Mouse (Mus musculus): Measurements from ENCODE around the gene Hpcal1.
A peak's percentile ranks its signal among the peaks of the same experiment; 100 is the strongest.
"Not testable (repeated sequence)": the region's sequence is repeated elsewhere in the genome, so short reads cannot be mapped to it uniquely, and the experiment has no call there.

Gene Hpcal1

GRCm38 (mm10) chr12:17741637-17742364 is 51.1 kb downstream of the Hpcal1 start:
- DNase-seq (ENCODE audit: low spot score in 2 of 2) = peak in 1 of 2 experiments; percentile 32

DNA sequence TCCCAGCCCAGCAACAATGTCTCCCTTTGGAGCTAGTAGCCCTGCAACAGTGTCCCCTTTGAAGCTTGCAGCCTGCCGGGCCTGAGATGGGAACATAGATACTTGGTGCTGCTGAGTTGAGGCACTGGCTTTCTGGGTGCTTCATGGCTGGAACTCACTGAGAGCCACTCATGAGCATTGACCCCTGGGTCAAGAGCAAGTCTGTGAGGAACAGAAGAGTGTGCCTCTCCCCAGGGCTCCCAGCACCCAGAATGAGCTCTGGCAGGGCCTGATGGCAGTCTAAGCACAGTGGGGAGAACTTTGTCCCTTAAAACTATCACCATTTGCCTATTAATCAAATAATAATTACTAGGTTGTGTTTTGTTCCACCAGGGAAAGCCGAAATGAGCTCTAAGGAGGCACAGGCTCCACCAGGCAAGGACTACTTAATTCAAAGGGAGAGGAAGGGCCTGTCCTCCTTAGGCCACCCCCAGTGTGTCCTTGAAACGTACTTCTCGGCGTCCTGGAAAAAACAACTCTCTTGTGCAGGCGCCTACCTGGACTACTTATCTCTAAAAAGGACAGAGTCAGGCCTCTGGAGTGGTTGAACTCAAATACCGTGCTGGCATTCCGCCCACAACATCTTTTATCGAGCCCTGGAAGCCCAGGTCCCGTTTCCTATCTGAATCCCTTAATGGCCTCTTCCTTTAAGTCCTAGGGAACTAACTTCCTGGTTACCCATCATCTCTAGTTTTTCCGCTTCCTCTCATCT is 52.1 kb downstream of the Hpcal1 start:
- DNase-seq (ENCODE audit: low spot score in 2 of 2) = no peak

DNA sequence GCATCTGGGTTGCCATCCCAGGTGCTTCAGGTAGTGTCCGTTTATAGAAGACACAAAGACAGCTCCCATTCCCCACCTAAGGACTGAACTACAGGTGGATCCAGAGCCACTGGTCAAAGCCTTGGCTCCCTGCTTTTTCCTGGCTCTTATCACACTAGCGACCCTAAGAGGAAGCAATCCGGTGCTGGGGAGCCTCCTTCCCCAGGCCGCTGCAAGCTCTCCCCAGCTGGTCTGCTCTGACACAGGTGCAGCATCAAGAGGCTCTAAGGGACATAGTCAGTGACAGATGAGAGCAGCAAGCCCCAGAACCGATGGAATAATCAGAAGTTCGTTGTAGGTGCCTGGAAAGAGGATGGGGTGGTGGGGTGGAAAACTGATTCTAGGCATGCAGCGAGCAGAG is 54.8 kb downstream of the Hpcal1 start:
- DNase-seq (ENCODE audit: low spot score in 2 of 2) = no peak

- peak in 1 of 2 experiments; percentile 77 for DNase-seq (ENCODE audit: low spot score in 2 of 2)
Measured at GRCm38 (mm10) chr12:17746725-17747124, 56.1 kb downstream of the Hpcal1 start.

GRCm38 (mm10) chr12:17747191-17748154 is 56.8 kb downstream of the Hpcal1 start:
- DNase-seq (ENCODE audit: low spot score in 2 of 2) = no peak

GRCm38 (mm10) chr12:17748155-17748529 is 57.5 kb downstream of the Hpcal1 start:
- no peak for DNase-seq (ENCODE audit: low spot score in 2 of 2)

- no peak for DNase-seq (ENCODE audit: low spot score in 2 of 2)
Measured at GRCm38 (mm10) chr12:17749784-17750183, 59.1 kb downstream of the Hpcal1 start.

DNA sequence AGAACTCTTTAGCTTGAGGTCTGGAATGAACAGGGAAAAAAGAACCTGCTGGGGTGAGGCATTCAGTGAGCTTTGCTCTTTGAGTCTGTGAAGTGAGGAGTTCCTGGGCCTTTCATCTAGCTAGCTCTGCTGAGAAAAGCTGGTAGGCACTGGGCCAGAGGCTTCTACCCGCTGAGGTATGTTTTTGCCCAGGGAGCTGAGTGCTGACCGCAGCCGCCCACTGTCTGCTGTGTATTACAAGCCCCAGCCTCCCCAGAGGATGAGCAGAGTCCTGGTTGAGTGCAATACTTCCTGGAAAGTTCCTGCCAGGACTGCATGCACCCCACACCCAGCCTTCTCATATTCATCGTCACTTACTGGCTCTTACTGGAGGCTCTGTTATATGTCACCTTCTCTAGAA is 59.8 kb downstream of the Hpcal1 start:
- DNase-seq (ENCODE audit: low spot score in 2 of 2) = peak in 1 of 2 experiments; percentile 44

- DNase-seq (ENCODE audit: low spot score in 2 of 2) = no peak
Measured at GRCm38 (mm10) chr12:17752828-17753227, 62.2 kb downstream of the Hpcal1 start.

- DNase-seq (ENCODE audit: low spot score in 2 of 2) = no peak
Measured at GRCm38 (mm10) chr12:17754771-17755170, 64.1 kb downstream of the Hpcal1 start.

- DNase-seq (ENCODE audit: low spot score in 2 of 2) = no peak
Measured at GRCm38 (mm10) chr12:17756891-17757290, 66.2 kb downstream of the Hpcal1 start.

- no peak for DNase-seq (ENCODE audit: low spot score in 2 of 2)
Measured at GRCm38 (mm10) chr12:17762286-17762933, 71.8 kb downstream of the Hpcal1 start.

- no peak for DNase-seq (ENCODE audit: low spot score in 2 of 2)
Measured at GRCm38 (mm10) chr12:17763054-17763453, 72.4 kb downstream of the Hpcal1 start.

DNA sequence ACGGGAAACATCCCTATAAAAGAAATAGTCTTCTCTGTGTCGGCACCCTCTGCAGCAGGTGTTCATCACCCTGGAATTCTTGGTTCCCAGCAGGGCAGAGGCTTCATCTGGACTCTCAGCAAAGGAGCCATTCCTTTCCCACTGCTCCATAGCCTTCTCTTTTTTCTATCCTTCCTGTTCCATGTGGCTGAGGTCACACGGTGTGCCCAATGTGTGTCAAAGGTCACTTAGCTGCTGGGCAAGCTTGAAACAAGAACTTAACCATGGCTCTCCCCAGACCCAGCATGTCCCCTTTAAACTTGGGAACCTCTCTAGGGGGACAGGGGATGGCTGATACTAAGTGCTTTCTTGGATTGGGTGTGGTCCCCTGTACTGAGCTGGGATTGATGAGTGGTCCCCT is 73.3 kb downstream of the Hpcal1 start:
- no peak for DNase-seq (ENCODE audit: low spot score in 2 of 2)

GRCm38 (mm10) chr12:17767567-17767966 is 76.9 kb downstream of the Hpcal1 start:
- not testable (repeated sequence) for DNase-seq (ENCODE audit: low spot score in 2 of 2)

DNA sequence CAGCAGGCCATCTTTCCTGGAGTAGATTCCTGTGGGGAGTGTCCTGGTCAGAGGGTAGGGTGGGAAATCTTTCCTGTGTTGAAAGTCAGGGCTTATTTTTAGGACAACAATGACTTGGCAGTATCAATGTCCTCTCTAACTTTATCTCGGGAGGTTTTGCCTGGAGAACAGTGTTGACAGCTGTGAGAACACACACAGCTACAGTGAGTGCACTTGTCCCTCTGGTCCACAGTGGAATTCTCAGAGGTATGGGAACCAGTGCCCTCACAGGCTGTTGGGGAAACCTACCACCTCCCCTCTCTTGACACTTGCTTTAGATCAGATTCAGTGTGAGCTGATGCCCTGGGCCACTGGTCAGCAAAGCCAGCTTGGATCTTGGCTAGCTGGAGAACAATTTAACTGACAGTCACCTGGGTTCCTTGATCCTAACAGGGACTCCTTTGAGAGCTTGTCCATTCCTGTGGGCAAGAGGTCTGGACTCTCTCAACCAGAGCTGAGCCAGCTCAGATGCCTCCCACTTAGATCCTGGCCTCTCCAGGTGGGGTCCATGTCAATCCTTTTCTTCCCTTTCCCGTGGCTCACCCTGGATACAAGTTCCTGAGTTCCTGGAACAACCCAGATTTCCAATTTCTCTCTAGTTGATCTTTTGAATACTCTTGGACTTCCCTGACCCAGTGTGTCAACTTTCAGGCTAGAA is 79.0 kb downstream of the Hpcal1 start:
- DNase-seq (ENCODE audit: low spot score in 2 of 2) = no peak

GRCm38 (mm10) chr12:17770538-17770937 is 79.9 kb downstream of the Hpcal1 start:
- DNase-seq (ENCODE audit: low spot score in 2 of 2) = no peak

GRCm38 (mm10) chr12:17773721-17774120 is 83.1 kb downstream of the Hpcal1 start:
- DNase-seq (ENCODE audit: low spot score in 2 of 2) = peak in 1 of 2 experiments; percentile 66

- DNase-seq (ENCODE audit: low spot score in 2 of 2) = not testable (repeated sequence)
Measured at GRCm38 (mm10) chr12:17774842-17775241, 84.2 kb downstream of the Hpcal1 start.

- DNase-seq (ENCODE audit: low spot score in 2 of 2) = peak in 1 of 2 experiments; percentile 7
Measured at GRCm38 (mm10) chr12:17778320-17778719, 87.7 kb downstream of the Hpcal1 start.

- DNase-seq (ENCODE audit: low spot score in 2 of 2) = no peak
Measured at GRCm38 (mm10) chr12:17779093-17779492, 88.4 kb downstream of the Hpcal1 start.

Data from urinary bladder, postnatal 36 days (tissue).